Mouse (Mus musculus): ENCODE data around the gene Lhx4.

Gene Lhx4

GRCm38 (mm10) chr1:155751484-155752255 lies at the start of gene Lhx4:
Lhx4 (minus strand) TSS chr1:155751684.
- no peak for DNase-seq (ENCODE audit: low spot score)

- no peak for DNase-seq (ENCODE audit: low spot score)
These were observed 46.5 kb upstream of the Lhx4 start for GRCm38 (mm10) chr1:155798000-155798399.

- DNase-seq (ENCODE audit: low spot score) = no peak
These were observed 45.9 kb upstream of the Lhx4 start for GRCm38 (mm10) chr1:155797425-155797824.

- DNase-seq (ENCODE audit: low spot score) = no peak
These were observed 45.4 kb upstream of the Lhx4 start for GRCm38 (mm10) chr1:155796757-155797405.

GRCm38 (mm10) chr1:155795791-155796233 lies 44.3 kb upstream of the Lhx4 start:
- DNase-seq (ENCODE audit: low spot score) = no peak

GRCm38 (mm10) chr1:155794855-155795254 lies 43.4 kb upstream of the Lhx4 start:
- DNase-seq (ENCODE audit: low spot score) = no peak

- DNase-seq (ENCODE audit: low spot score) = no peak
These were observed 40.4 kb upstream of the Lhx4 start for GRCm38 (mm10) chr1:155791919-155792318.

GRCm38 (mm10) chr1:155790111-155790974 lies 38.9 kb upstream of the Lhx4 start:
- DNase-seq (ENCODE audit: low spot score) = no peak

GRCm38 (mm10) chr1:155785886-155786285 lies 34.4 kb upstream of the Lhx4 start:
- no peak for DNase-seq (ENCODE audit: low spot score)

- no peak for DNase-seq (ENCODE audit: low spot score)
These were observed 33.1 kb upstream of the Lhx4 start for GRCm38 (mm10) chr1:155784343-155785205.

GRCm38 (mm10) chr1:155782382-155782781 lies 30.9 kb upstream of the Lhx4 start:
- no peak for DNase-seq (ENCODE audit: low spot score)

GRCm38 (mm10) chr1:155777641-155778625 lies 26.4 kb upstream of the Lhx4 start:
- DNase-seq (ENCODE audit: low spot score) = no peak

- no peak for DNase-seq (ENCODE audit: low spot score)
These were observed 7.7 kb upstream of the Lhx4 start for GRCm38 (mm10) chr1:155759167-155759566.

GRCm38 (mm10) chr1:155758711-155759110 lies 7.2 kb upstream of the Lhx4 start:
- DNase-seq (ENCODE audit: low spot score) = no peak

GRCm38 (mm10) chr1:155757621-155758020 lies 6.1 kb upstream of the Lhx4 start:
- DNase-seq (ENCODE audit: low spot score) = no peak

- no peak for DNase-seq (ENCODE audit: low spot score)
These were observed 1.9 kb upstream of the Lhx4 start for GRCm38 (mm10) chr1:155753411-155753810.

- DNase-seq (ENCODE audit: low spot score) = no peak
These were observed 836 bp downstream of the Lhx4 start for GRCm38 (mm10) chr1:155750517-155751178.

- DNase-seq (ENCODE audit: low spot score) = no peak
These were observed 3.6 kb downstream of the Lhx4 start for GRCm38 (mm10) chr1:155747911-155748310.

GRCm38 (mm10) chr1:155747011-155747410 lies 4.5 kb downstream of the Lhx4 start:
- no peak for DNase-seq (ENCODE audit: low spot score)
